Mouse (Mus musculus) cortical plate, adult 2 months (tissue): ENCODE measurements around the gene Bnip1. TPM values are rescaled to one million over a fixed set of nuclear protein-coding genes. Genes with fewer than 3 reads are reported as not detected.

Experiments
- H3K27ac ChIP-seq: fragments of 200-500 bp; 2 replicates; pipeline ENCODE4 v1.5.1; 2012; ENCODE audit warnings: low read length, control low read depth, inconsistent platforms; ENCODE audit not compliant: insufficient read depth
- H3K4me1 ChIP-seq: fragments of 200-500 bp; 2 replicates; pipeline ENCODE4 v1.6.1; 2011; ENCODE audit warnings: low read length; ENCODE audit not compliant: control insufficient read depth, insufficient read depth
- H3K4me3 ChIP-seq: fragments of 200-500 bp; 2 replicates; pipeline ENCODE4 v1.5.1; 2011; ENCODE audit warnings: mild to moderate bottlenecking, low read length, control low read depth; ENCODE audit not compliant: insufficient read depth
- CTCF ChIP-seq: fragments of 200-500 bp; IDR thresholded peaks from 2 replicates; pipeline ENCODE4 v1.5.1; 2011; ENCODE audit warnings: mild to moderate bottlenecking, control low read depth, low read length; ENCODE audit not compliant: insufficient read depth; ENCODE audit errors: extremely low read depth
- POLR2A ChIP-seq: fragments of 200-500 bp; IDR thresholded peaks from 2 replicates; pipeline ENCODE4 v1.6.1; 2011; ENCODE audit warnings: mild to moderate bottlenecking, low read length, control low read depth; ENCODE audit not compliant: insufficient read depth; ENCODE audit errors: extremely low read depth
- polyA plus RNA-seq: library from polyadenylated mRNA; depleted of rRNA; stranded (reverse); fragments of >200 nt; gene quantifications from 2 replicates; pipeline ENCODE4 v1.2.3, GENCODE M21; 2012

Bnip1 gene
- polyA plus RNA-seq, 1 experiment = 40.3 TPM

GRCm38 (mm10) chr17:26778001-26778400 lies 2.9 kb upstream of the Bnip1 start:
- Histone ChIP-seq H3K4me1 (0 out of 2 replicates have a peak, but pooled peaks cover 2% of the 10 kb centered on the region), H3K4me3 (no peak overlapping the region), H3K27ac (no peak overlapping the region)
- no peak for TF ChIP-seq CTCF
- no peak for TF ChIP-seq POLR2A

DNA sequence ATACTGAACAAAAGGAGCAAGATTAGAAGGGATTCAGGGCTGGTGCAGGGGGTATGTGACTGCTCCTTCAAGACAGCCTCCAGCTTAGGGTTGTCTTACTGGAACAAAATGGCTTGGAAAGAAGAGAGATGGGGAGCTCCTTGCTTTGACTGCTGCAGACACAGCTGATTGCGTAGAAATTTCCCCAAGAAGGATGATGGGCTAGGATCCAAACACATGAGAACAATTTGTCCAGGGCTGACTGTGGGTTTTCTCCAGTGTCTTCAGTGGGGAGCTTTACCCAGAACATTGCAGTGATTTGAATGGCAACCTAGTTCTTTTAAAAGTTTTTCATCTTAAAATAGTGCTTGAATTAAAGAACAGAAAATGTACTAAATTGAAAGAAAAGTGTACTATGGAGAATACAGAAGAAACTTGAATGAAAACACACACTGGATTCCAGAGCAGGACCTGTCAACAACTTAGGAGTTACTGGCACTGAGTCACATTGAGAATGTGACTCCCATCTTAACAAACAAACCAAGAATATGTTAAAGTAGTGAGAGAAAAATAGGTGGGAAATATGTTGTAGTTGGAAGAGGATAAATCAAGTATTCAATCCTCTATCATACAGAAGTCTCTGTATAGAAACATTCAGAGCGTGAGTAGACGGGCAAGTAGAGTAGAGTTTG lies 2.3 kb upstream of the Bnip1 start:
- TF ChIP-seq POLR2A (no peak), CTCF (no peak)
- Histone ChIP-seq H3K4me1 (peaks cover 2% of the 10 kb centered on the region; the same call in 1 of the 2 replicates), H3K27ac (no peak overlapping the region), H3K4me3 (no peak overlapping the region)

- Histone ChIP-seq H3K4me1 (peaks cover 2% of the 10 kb centered on the region; the same call in 1 of the 2 replicates), H3K4me3 (no peak overlapping the region), H3K27ac (no peak overlapping the region)
- TF ChIP-seq POLR2A (no peak), CTCF (no peak)
Observed at GRCm38 (mm10) chr17:26779471-26779870, 1.4 kb upstream of the Bnip1 start.

- H3K4me1 ChIP-seq = peaks cover 2% of the 10 kb centered on the region; the same call in 1 of the 2 replicates
- no peak overlapping the region for H3K27ac ChIP-seq
- TF ChIP-seq POLR2A (no peak), CTCF (no peak)
- H3K4me3 ChIP-seq = peak overlapping the region; percentile 58
Observed at GRCm38 (mm10) chr17:26781610-26782043, 761 bp downstream of the Bnip1 start.

DNA sequence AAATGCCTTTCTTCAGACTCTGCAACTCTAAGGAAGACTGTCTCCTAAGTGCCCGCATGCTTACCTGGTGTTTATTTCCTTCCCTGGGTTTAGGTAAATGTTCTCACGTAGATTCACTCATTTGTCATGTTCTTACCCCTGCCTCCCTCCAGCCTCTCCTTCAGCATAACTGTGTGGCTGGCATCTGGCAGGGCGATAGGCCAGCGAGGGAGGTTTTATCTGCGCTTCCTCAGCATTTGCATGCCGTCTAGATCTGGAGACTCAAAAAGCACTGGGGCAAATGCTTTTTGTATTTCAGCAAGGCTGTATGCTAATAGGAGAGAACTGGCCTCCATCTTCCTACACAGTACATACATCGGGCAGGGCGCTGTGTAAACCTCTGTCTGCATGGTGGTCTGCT lies 3.7 kb downstream of the Bnip1 start:
- Histone ChIP-seq H3K4me1 (peaks cover 2% of the 10 kb centered on the region; the same call in 1 of the 2 replicates), H3K4me3 (no peak overlapping the region), H3K27ac (no peak overlapping the region)
- TF ChIP-seq POLR2A = no peak
- TF ChIP-seq CTCF = no peak

- H3K27ac ChIP-seq = no peak overlapping the region
- peaks cover 3% of the 10 kb centered on the region for H3K4me1 ChIP-seq
- no peak overlapping the region for H3K4me3 ChIP-seq
- TF ChIP-seq CTCF (no peak), POLR2A (no peak)
Observed at GRCm38 (mm10) chr17:26786586-26786985, 5.7 kb downstream of the Bnip1 start.

DNA sequence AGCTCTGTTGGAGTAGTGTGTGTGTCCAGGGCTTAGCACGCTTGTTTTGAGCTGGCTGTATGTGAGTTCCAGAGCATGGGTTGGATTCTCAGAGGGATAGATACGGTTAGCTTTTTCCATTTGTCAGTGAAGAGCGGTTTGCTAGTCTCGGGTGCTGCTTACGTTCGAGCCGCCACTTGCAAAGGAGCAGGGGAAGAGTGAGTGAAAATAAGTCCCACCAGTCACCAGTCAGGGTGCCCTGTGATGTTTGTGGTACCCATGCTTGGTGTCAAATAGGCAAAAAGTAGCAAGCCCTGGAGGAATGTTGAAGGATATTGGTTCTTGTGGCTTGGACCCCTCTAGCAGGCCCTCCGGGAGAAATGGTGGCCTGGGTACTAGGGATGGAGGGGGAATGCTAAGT lies 8.1 kb downstream of the Bnip1 start:
- TF ChIP-seq POLR2A (no peak), CTCF (no peak)
- peaks cover 2% of the 10 kb centered on the region; the same call in 1 of the 2 replicates for H3K4me1 ChIP-seq
- no peak overlapping the region for H3K27ac ChIP-seq
- H3K4me3 ChIP-seq = no peak overlapping the region

- H3K4me3 ChIP-seq = no peak overlapping the region
- peaks cover 2% of the 10 kb centered on the region; the same call in 1 of the 2 replicates for H3K4me1 ChIP-seq
- no peak overlapping the region for H3K27ac ChIP-seq
- TF ChIP-seq POLR2A (no peak), CTCF (no peak)
Observed at GRCm38 (mm10) chr17:26789460-26790268, 8.8 kb downstream of the Bnip1 start.

DNA sequence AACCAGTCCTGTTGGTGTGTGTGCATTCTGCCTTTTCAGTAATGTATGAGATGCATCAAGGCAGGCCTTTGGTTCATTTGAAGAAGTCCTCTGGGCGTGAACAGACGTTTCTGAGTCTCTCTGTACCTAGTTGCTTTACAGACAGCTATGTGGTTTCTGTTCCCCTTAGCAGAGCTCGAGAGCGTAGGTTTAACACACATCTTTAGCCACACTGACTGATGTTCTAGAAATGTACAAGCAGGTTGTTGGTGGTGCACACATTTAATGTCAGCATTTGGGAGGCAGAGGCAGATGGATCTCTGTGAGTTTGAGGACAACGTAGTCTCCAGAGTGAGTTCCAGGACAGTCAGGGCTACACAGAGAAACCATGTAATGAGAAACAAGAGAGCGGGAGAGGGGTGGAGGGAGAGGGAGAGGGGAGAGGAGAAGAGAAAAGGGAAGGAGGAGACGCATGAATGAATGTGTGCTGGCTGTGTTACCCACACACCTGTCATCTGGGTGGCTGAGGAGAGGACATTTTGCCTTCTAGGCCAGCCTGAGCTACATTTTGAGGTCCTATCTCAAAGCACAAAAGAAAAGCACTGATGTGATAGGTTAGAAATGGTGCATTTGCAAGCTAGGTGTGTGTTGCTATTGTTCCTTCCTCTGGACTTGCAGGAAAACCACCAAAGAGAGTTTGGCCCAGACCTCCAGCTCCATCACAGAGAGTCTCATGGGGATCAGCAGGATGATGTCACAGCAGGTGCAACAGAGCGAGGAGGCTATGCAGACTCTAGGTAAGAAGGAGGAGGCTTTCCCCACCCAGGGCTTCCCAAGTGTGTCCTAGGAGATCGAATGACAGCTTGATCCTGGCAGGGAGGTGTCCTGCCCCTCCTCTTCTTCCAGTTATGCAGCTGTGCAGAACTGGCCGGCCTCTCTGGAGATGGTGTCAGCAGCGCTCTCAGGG lies 9.7 kb downstream of the Bnip1 start:
- H3K4me1 ChIP-seq = peaks cover 2% of the 10 kb centered on the region; the same call in 1 of the 2 replicates
- no peak overlapping the region for H3K4me3 ChIP-seq
- no peak overlapping the region for H3K27ac ChIP-seq
- TF ChIP-seq POLR2A = no peak
- no peak for TF ChIP-seq CTCF
